8 mouse cellular contexts compared by ENCODE assay signal in genomic region chr11:119300246-119300935, GRCm38 (mm10). TPM values are rescaled to one million over a fixed set of nuclear protein-coding genes. Genes with fewer than 3 reads are reported as not detected.
DNase-seq lines count a peak whose midpoint lies in the region; ATAC-seq and TF ChIP-seq lines count a peak whose summit lies in the region.

No protein-coding gene starts in this region.

- peaks cover 4% of the 10 kb centered on the region; the same call in 1 of the 2 replicates for H3K4me1 ChIP-seq in kidney, adult 2 months (ENCODE audit: control insufficient read depth, insufficient read depth, low read length)
- H3K4me1 ChIP-seq in hindbrain, embryonic 10.5 days (replicated peaks): peaks cover 26% of the 10 kb centered on the region
- peaks cover 36% of the 10 kb centered on the region for H3K4me1 ChIP-seq in midbrain, embryonic 10.5 days

- DNase-seq in kidney, adult 2 months: no peak
- no peak for DNase-seq in kidney, postnatal 4 days
- DNase-seq in hindbrain, embryonic 10.5 days (ENCODE audit: low spot score): no peak
- no peak for DNase-seq in midbrain, embryonic 10.5 days (ENCODE audit: low spot score)
- no peak for DNase-seq in gastrocnemius, adult 8-10 months (ENCODE audit: low spot score in 2 of 2)
- DNase-seq in retina, embryonic 14.5 days (ENCODE audit: low spot score): no peak
- no peak for DNase-seq in layer of hippocampus, adult 9-10 months (ENCODE audit: low spot score)

- no peaks in the 10 kb centered on the region; the same call in 1 of the 2 replicates for H3K36me3 ChIP-seq in kidney, adult 2 months (ENCODE audit: control insufficient read depth, insufficient read depth, low read length)
- H3K36me3 ChIP-seq in hindbrain, embryonic 10.5 days: peaks cover 31% of the 10 kb centered on the region
- H3K36me3 ChIP-seq in midbrain, embryonic 10.5 days: peaks cover 31% of the 10 kb centered on the region

- no peak for TF ChIP-seq CTCF in kidney, adult 2 months (conservative IDR thresholded peaks at IDR 0.05; ENCODE audit: insufficient read depth, insufficient read length, low read depth, low read length)

- peak; percentile 55 for ATAC-seq in activated CD4-positive, CD25-positive, alpha-beta regulatory T cell, adult 4 months

- H3K4me3 ChIP-seq in kidney, adult 2 months (ENCODE audit: insufficient read depth, low read depth, low read length): peak overlapping the region; percentile 98
- H3K4me3 ChIP-seq in hindbrain, embryonic 10.5 days: peak overlapping the region; percentile 98
- peak overlapping the region; percentile 94 for H3K4me3 ChIP-seq in midbrain, embryonic 10.5 days

- no peaks in the 10 kb centered on the region for H3K27me3 ChIP-seq in kidney, adult 2 months (replicated peaks; ENCODE audit: control insufficient read depth, insufficient read depth, low read length)
- H3K27me3 ChIP-seq in hindbrain, embryonic 10.5 days (ENCODE audit: insufficient read depth, poor library complexity, severe bottlenecking): peaks cover 11% of the 10 kb centered on the region; the same call in 1 of the 2 replicates
- H3K27me3 ChIP-seq in midbrain, embryonic 10.5 days (ENCODE audit: low read depth, poor library complexity, severe bottlenecking): peaks cover 9% of the 10 kb centered on the region; the same call in 1 of the 2 replicates

- WGBS in kidney, adult 2 months: 2% methylated on average over 31 of the region's 31 CpGs
- whole genome bisulfite sequencing in hindbrain, embryonic 10.5 days: 2% methylated on average over 31 of the region's 31 CpGs
- WGBS in midbrain, embryonic 10.5 days: 1% methylated on average over 31 of the region's 31 CpGs

- no peaks in the 10 kb centered on the region for H3K9me3 ChIP-seq in hindbrain, embryonic 10.5 days
- no peaks in the 10 kb centered on the region for H3K9me3 ChIP-seq in midbrain, embryonic 10.5 days (replicated peaks)

- no peak for TF ChIP-seq POLR2A in kidney, adult 2 months (IDR thresholded peaks at IDR 0.05; ENCODE audit: low read depth, low read length)

- peak overlapping the region; percentile 84 for H3K27ac ChIP-seq in kidney, adult 2 months (ENCODE audit: insufficient read depth, low read depth, low read length)
- peak overlapping the region; percentile 97 for H3K27ac ChIP-seq in hindbrain, embryonic 10.5 days
- peak overlapping the region; percentile 95 for H3K27ac ChIP-seq in midbrain, embryonic 10.5 days (replicated peaks)

RNA-seq across cellular contexts. Expression of gene Eif4a3, which starts 0.5 kb away (rescaled TPM):
- 88.4 and 94.2 TPM in 2 replicates for polyA plus RNA-seq in kidney, adult 2 months (2012; rRNA removed)
- polyA plus RNA-seq in activated CD4-positive, CD25-positive, alpha-beta regulatory T cell, adult 4 months (2017; shearing (Covaris generic)): 100 to 1,000 TPM; 170 to 190 TPM
- 458 and 477 TPM in 2 replicates for polyA plus RNA-seq in hindbrain, embryonic 10.5 days (2016; fragmentation: Nextera tagmentation; extraction: Ambion mirVana)
- 465 and 494 TPM in 2 replicates for polyA plus RNA-seq in midbrain, embryonic 10.5 days (2016; fragmentation: Nextera tagmentation; extraction: Ambion mirVana)
- 10 to 100 TPM; 30.7 to 53.1 (median 42.8) TPM for total RNA-seq in gastrocnemius, adult 8-10 months (2022)

RNA-seq across cellular contexts. Expression of gene Card14, which starts 7.2 kb away (rescaled TPM):
- polyA plus RNA-seq in kidney, adult 2 months (2012; rRNA removed): 3.7 and 3.9 TPM in 2 replicates
- under 1 TPM in 1 of 2 experiments, not detected in 1; 0.25 TPM for polyA plus RNA-seq in activated CD4-positive, CD25-positive, alpha-beta regulatory T cell, adult 4 months (2017; shearing (Covaris generic))
- polyA plus RNA-seq in hindbrain, embryonic 10.5 days (2016; fragmentation: Nextera tagmentation; extraction: Ambion mirVana): 0.04 TPM in 1 of 2 replicates, not detected in the other
- not detected in 2 replicates for polyA plus RNA-seq in midbrain, embryonic 10.5 days (2016; fragmentation: Nextera tagmentation; extraction: Ambion mirVana)
- under 1 TPM; 0.10 to 0.25 (median 0.22) TPM for total RNA-seq in gastrocnemius, adult 8-10 months (2022)

RNA-seq across cellular contexts. Expression of gene Gaa, which starts 32.7 kb away (rescaled TPM):
- 152 and 171 TPM in 2 replicates for polyA plus RNA-seq in kidney, adult 2 months (2012; rRNA removed)
- polyA plus RNA-seq in activated CD4-positive, CD25-positive, alpha-beta regulatory T cell, adult 4 months (2017; shearing (Covaris generic)): 10 to 100 TPM in 1 of 2 experiments, 1 to 10 TPM in 1; 5.9 to 11.6 TPM
- polyA plus RNA-seq in hindbrain, embryonic 10.5 days (2016; fragmentation: Nextera tagmentation; extraction: Ambion mirVana): 28.3 and 35.5 TPM in 2 replicates
- 32.0 and 33.6 TPM in 2 replicates for polyA plus RNA-seq in midbrain, embryonic 10.5 days (2016; fragmentation: Nextera tagmentation; extraction: Ambion mirVana)
- 100 to 1,000 TPM; 187 to 198 (median 192) TPM for total RNA-seq in gastrocnemius, adult 8-10 months (2022)

RNA-seq across cellular contexts. Expression of gene Sgsh, which starts 54.9 kb away (rescaled TPM):
- polyA plus RNA-seq in kidney, adult 2 months (2012; rRNA removed): 24.8 and 28.8 TPM in 2 replicates
- 10 to 100 TPM in 1 of 2 experiments, 1 to 10 TPM in 1; 7.4 to 13.7 TPM for polyA plus RNA-seq in activated CD4-positive, CD25-positive, alpha-beta regulatory T cell, adult 4 months (2017; shearing (Covaris generic))
- polyA plus RNA-seq in hindbrain, embryonic 10.5 days (2016; fragmentation: Nextera tagmentation; extraction: Ambion mirVana): 6.8 and 7.1 TPM in 2 replicates
- 6.4 and 6.5 TPM in 2 replicates for polyA plus RNA-seq in midbrain, embryonic 10.5 days (2016; fragmentation: Nextera tagmentation; extraction: Ambion mirVana)
- total RNA-seq in gastrocnemius, adult 8-10 months (2022): 1 to 10 TPM; 2.3 to 3.8 (median 2.7) TPM

RNA-seq across cellular contexts. Expression of gene Slc26a11, which starts 55.0 kb away (rescaled TPM):
- 13.0 and 27.9 TPM in 2 replicates for polyA plus RNA-seq in kidney, adult 2 months (2012; rRNA removed)
- 10 to 100 TPM in 1 of 2 experiments, 1 to 10 TPM in 1; 8.5 to 17.3 TPM for polyA plus RNA-seq in activated CD4-positive, CD25-positive, alpha-beta regulatory T cell, adult 4 months (2017; shearing (Covaris generic))
- 6.1 and 7.8 TPM in 2 replicates for polyA plus RNA-seq in hindbrain, embryonic 10.5 days (2016; fragmentation: Nextera tagmentation; extraction: Ambion mirVana)
- 7.1 and 7.4 TPM in 2 replicates for polyA plus RNA-seq in midbrain, embryonic 10.5 days (2016; fragmentation: Nextera tagmentation; extraction: Ambion mirVana)
- total RNA-seq in gastrocnemius, adult 8-10 months (2022): 1 to 10 TPM; 2.5 to 4.2 (median 3.0) TPM
